ENCODE assay signal across 8 mouse cellular contexts in the genomic region with DNA sequence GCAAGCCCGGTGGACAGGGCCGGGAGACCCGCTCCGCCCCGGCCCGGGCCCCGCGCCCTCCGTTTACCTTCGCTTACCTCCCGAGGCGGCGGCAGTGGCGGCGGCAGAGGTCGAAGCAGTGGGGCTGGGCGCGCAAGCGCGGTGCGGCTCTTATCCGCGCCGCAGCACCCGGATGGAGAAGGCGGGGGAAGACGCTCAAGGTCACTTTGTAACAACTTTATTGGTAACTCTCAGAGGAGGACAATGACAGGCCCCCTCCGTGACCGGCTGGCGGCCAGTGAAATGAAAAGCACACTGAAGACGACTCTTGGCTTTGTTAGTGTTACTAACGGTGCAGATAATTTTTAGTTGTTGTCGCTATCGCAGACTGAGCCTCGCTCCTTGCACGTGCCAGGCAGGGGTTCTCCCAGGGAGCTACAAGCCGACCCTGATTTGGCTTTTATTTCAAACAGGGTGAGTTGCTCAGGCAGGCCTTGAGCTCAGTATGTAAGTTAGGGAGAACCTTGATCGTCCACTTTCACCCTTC. TPM values are rescaled to one million over a fixed set of nuclear protein-coding genes. Genes with fewer than 3 reads are reported as not detected.
DNase-seq lines count a peak whose midpoint lies in the region; ATAC-seq and TF ChIP-seq lines count a peak whose summit lies in the region.

TSS of gene Atp5g3 (minus strand) at position 152 of the 526 bp plus-strand sequence.

- no peaks in the 10 kb centered on the region for H3K9me3 ChIP-seq in hindbrain, postnatal 0 days (ENCODE audit: low read length)

- H3K4me3 ChIP-seq in gastrocnemius, adult 2 months: peak within 1 kb of the TSS; percentile 100
- peak within 1 kb of the TSS; percentile 92 for H3K4me3 ChIP-seq in hindbrain, postnatal 0 days (ENCODE audit: low read length)
- peak within 1 kb of the TSS; percentile 93 for H3K4me3 ChIP-seq in left cerebral cortex, adult 2 months

- no peak; the same call in 1 of the 2 replicates for TF ChIP-seq CTCF in gastrocnemius, adult 2 months (IDR thresholded peaks at IDR 0.05)
- no peak for TF ChIP-seq CTCF in hindbrain, postnatal 0 days (IDR thresholded peaks at IDR 0.05; ENCODE audit: low read depth)
- no peak for TF ChIP-seq CTCF in left cerebral cortex, adult 2 months (IDR thresholded peaks at IDR 0.05)

- H3K36me3 ChIP-seq in hindbrain, postnatal 0 days (ENCODE audit: insufficient read depth, low read length): peaks cover 26% of the 10 kb centered on the region

- peak; percentile 80 for DNase-seq in WW6 (ENCODE audit: low read depth, low spot score)
- DNase-seq in cerebellum, postnatal 4 days (ENCODE audit: low spot score in 2 of 2): peak; percentile 81 to 88
- DNase-seq in gastrocnemius, adult 2 months: peak; percentile 94
- DNase-seq in hindbrain, postnatal 0 days (ENCODE audit: low spot score): peak; percentile 96
- DNase-seq in left cerebral cortex, adult 2 months (ENCODE audit: extremely low spot score in 1 of 2, low spot score in 2 of 2): peak; percentile 90 to 92
- peak; percentile 88 to 94 for DNase-seq in right cerebral cortex, adult 2 months (ENCODE audit: low spot score in 2 of 2)
- peak; percentile 92 for DNase-seq in urinary bladder, postnatal 14 days (ENCODE audit: low spot score)

- H3K4me2 ChIP-seq in hindbrain, postnatal 0 days (ENCODE audit: low read depth, low read length): peak within 1 kb of the TSS; percentile 63

- H3K27me3 ChIP-seq in hindbrain, postnatal 0 days (ENCODE audit: insufficient read depth, low read length): no peaks in the 10 kb centered on the region

- peaks cover 7% of the 10 kb centered on the region; the same call in 1 of the 2 replicates for H3K4me1 ChIP-seq in hindbrain, postnatal 0 days (ENCODE audit: insufficient read depth, low read length)

- peak within 1 kb of the TSS; percentile 100 for H3K27ac ChIP-seq in gastrocnemius, adult 2 months
- H3K27ac ChIP-seq in hindbrain, postnatal 0 days: peak within 1 kb of the TSS; percentile 97
- peak within 1 kb of the TSS; percentile 98 for H3K27ac ChIP-seq in left cerebral cortex, adult 2 months

- peak; percentile 96 for ATAC-seq in hindbrain, postnatal 0 days
- ATAC-seq in megakaryocyte, adult 5-6 weeks (ENCODE audit: poor library complexity, severe bottlenecking): peak; percentile 96

- 1% methylated on average over 38 of the region's 38 CpGs for WGBS in hindbrain, postnatal 0 days

- H3K9ac ChIP-seq in hindbrain, postnatal 0 days (replicated peaks; ENCODE audit: low read length): peak within 1 kb of the TSS; percentile 99

- intact Hi-C loops in gastrocnemius, adult 2 months (cut with DNase I): loop anchor here (1.0 to 10.0 kb wide), 2 partner anchors 19 to 336 kb away; partner anchors contain the start of gene Atf2
- intact Hi-C loops in left cerebral cortex, adult 2 months (cut with DNase I): no loop called here

RNA-seq across cellular contexts. Expression of gene Atp5g3, which starts in this region (rescaled TPM):
- 1,000 to 10,000 TPM in 1 of 2 experiments, 100 to 1,000 TPM in 1; 956 to 1,535 TPM for total RNA-seq in gastrocnemius, adult 2 months (2021)
- 311 and 381 TPM in 2 replicates for total RNA-seq in hindbrain, postnatal 0 days (2014; rRNA removed)
- 1,557 and 1,586 TPM in 2 replicates for polyA plus RNA-seq in hindbrain, postnatal 0 days (2015; fragmentation: Nextera tagmentation; extraction: Ambion mirVana)
- 100 to 1,000 TPM; 473 to 508 TPM for total RNA-seq in left cerebral cortex, adult 2 months (2021)
- total RNA-seq in megakaryocyte, adult 5-6 weeks (2015): 592 and 616 TPM in 2 replicates
- 102 and 104 TPM in 2 replicates for total RNA-seq in megakaryocyte, adult 5-6 weeks (2017)

Comparison
In these comparisons a context has a peak if more than half of its experiments do, and no peak if none do; other contexts are left out.
1. Peak in every context shown above with its lines: DNase-seq, ATAC-seq, H3K4me3 ChIP-seq and H3K27ac ChIP-seq.